Mouse (Mus musculus): ENCODE measurements around the gene Tle6.

Gene Tle6

GRCm38 (mm10) chr10:81541803-81542202, 59.1 kb downstream of the Tle6 start:
- no peak for DNase-seq (ENCODE audit: low read depth, low spot score)

- DNase-seq (ENCODE audit: low read depth, low spot score) = no peak
Measured at GRCm38 (mm10) chr10:81541363-81541762, 59.5 kb downstream of the Tle6 start.

Data from ES-CJ7 (cell line).